Mouse (Mus musculus): ENCODE measurements around the gene Heg1. TPM values are rescaled to one million over a fixed set of nuclear protein-coding genes. Genes with fewer than 3 reads are reported as not detected.
A peak's percentile ranks its signal among the peaks of the same experiment; 100 is the strongest.

The Heg1 gene
- 17.2 and 17.6 TPM in 2 replicates for polyA plus RNA-seq (2015; fragmentation: Nextera tagmentation; extraction: Ambion mirVana)

GRCm38 (mm10) chr16:33684162-33684702 is at the start of gene Heg1:
Gene Heg1 (plus strand): TSS chr16:33684370.
- WGBS = under 1% methylated on average over 38 of the region's 57 CpGs
- no peak for TF ChIP-seq CTCF (IDR thresholded peaks at IDR 0.05; ENCODE audit: low read depth)
- peak; percentile 71 for ATAC-seq (replicated peaks; ENCODE audit: low FRiP score, low read depth)
- Histone ChIP-seq H3K4me2 (ENCODE audit: low read length) (peak within 1 kb of the TSS; percentile 94), H3K36me3 (ENCODE audit: insufficient read depth, low read length) (no peaks in the 10 kb centered on the region), H3K27ac (peak within 1 kb of the TSS; percentile 85), H3K9me3 (replicated peaks; ENCODE audit: low read length) (no peaks in the 10 kb centered on the region), H3K4me1 (replicated peaks; ENCODE audit: insufficient read depth, low read length) (peaks cover 21% of the 10 kb centered on the region; the same call in 1 of the 2 replicates), H3K9ac (ENCODE audit: low read depth, low read length) (peak within 1 kb of the TSS; percentile 89), H3K27me3 (ENCODE audit: insufficient read depth, low read length) (no peaks in the 10 kb centered on the region), H3K4me3 (replicated peaks; ENCODE audit: low read depth, low read length) (peak within 1 kb of the TSS; percentile 82)
- peak; percentile 82 for DNase-seq (ENCODE audit: low spot score)

GRCm38 (mm10) chr16:33635836-33636595 is 48.2 kb upstream of the Heg1 start:
- H3K36me3 ChIP-seq (ENCODE audit: insufficient read depth, low read length) = no peaks in the 10 kb centered on the region
- DNase-seq (ENCODE audit: low spot score) (no peak), ATAC-seq (replicated peaks; ENCODE audit: low FRiP score, low read depth) (no peak)
- H3K9me3 ChIP-seq (replicated peaks; ENCODE audit: low read length) = no peaks in the 10 kb centered on the region
- H3K9ac ChIP-seq (ENCODE audit: low read depth, low read length) = no peak overlapping the region
- H3K4me1 ChIP-seq (replicated peaks; ENCODE audit: insufficient read depth, low read length) = no peaks in the 10 kb centered on the region
- no peak overlapping the region for H3K4me2 ChIP-seq (ENCODE audit: low read length)
- 78% methylated on average over 12 of the region's 12 CpGs for WGBS
- H3K27me3 ChIP-seq (ENCODE audit: insufficient read depth, low read length) = no peaks in the 10 kb centered on the region
- no peak overlapping the region for H3K4me3 ChIP-seq (replicated peaks; ENCODE audit: low read depth, low read length)
- H3K27ac ChIP-seq = no peak overlapping the region
- TF ChIP-seq CTCF (IDR thresholded peaks at IDR 0.05; ENCODE audit: low read depth) = no peak

- no peak overlapping the region for H3K4me3 ChIP-seq (replicated peaks; ENCODE audit: low read depth, low read length)
- H3K27ac ChIP-seq = no peak overlapping the region
- no peaks in the 10 kb centered on the region for H3K36me3 ChIP-seq (ENCODE audit: insufficient read depth, low read length)
- H3K4me2 ChIP-seq (ENCODE audit: low read length) = no peak overlapping the region
- no peak overlapping the region for H3K9ac ChIP-seq (ENCODE audit: low read depth, low read length)
- TF ChIP-seq CTCF (IDR thresholded peaks at IDR 0.05; ENCODE audit: low read depth) = no peak
- WGBS = 50% methylated on average over 3 of the region's 3 CpGs
- DNase-seq (ENCODE audit: low spot score) (peak; percentile 17), ATAC-seq (replicated peaks; ENCODE audit: low FRiP score, low read depth) (no peak)
- no peaks in the 10 kb centered on the region for H3K27me3 ChIP-seq (ENCODE audit: insufficient read depth, low read length)
- H3K9me3 ChIP-seq (replicated peaks; ENCODE audit: low read length) = no peaks in the 10 kb centered on the region
- no peaks in the 10 kb centered on the region for H3K4me1 ChIP-seq (replicated peaks; ENCODE audit: insufficient read depth, low read length)
Observed at GRCm38 (mm10) chr16:33641779-33642178, 42.4 kb upstream of the Heg1 start.

GRCm38 (mm10) chr16:33653116-33653515 is 31.1 kb upstream of the Heg1 start:
- H3K27ac ChIP-seq = no peak overlapping the region
- DNase-seq (ENCODE audit: low spot score) = no peak
- WGBS = 96% methylated on average over 6 of the region's 6 CpGs
- no peak overlapping the region for H3K4me3 ChIP-seq (replicated peaks; ENCODE audit: low read depth, low read length)
- no peak for TF ChIP-seq CTCF (IDR thresholded peaks at IDR 0.05; ENCODE audit: low read depth)
- no peaks in the 10 kb centered on the region for H3K27me3 ChIP-seq (ENCODE audit: insufficient read depth, low read length)
- no peaks in the 10 kb centered on the region for H3K4me1 ChIP-seq (replicated peaks; ENCODE audit: insufficient read depth, low read length)
- no peak for ATAC-seq (replicated peaks; ENCODE audit: low FRiP score, low read depth)
- H3K9me3 ChIP-seq (replicated peaks; ENCODE audit: low read length) = no peaks in the 10 kb centered on the region
- no peak overlapping the region for H3K4me2 ChIP-seq (ENCODE audit: low read length)
- H3K9ac ChIP-seq (ENCODE audit: low read depth, low read length) = no peak overlapping the region
- no peaks in the 10 kb centered on the region for H3K36me3 ChIP-seq (ENCODE audit: insufficient read depth, low read length)

- Histone ChIP-seq H3K36me3 (ENCODE audit: insufficient read depth, low read length) (no peaks in the 10 kb centered on the region), H3K4me2 (ENCODE audit: low read length) (no peak overlapping the region), H3K27me3 (ENCODE audit: insufficient read depth, low read length) (no peaks in the 10 kb centered on the region), H3K9me3 (replicated peaks; ENCODE audit: low read length) (no peaks in the 10 kb centered on the region), H3K4me3 (replicated peaks; ENCODE audit: low read depth, low read length) (no peak overlapping the region), H3K9ac (ENCODE audit: low read depth, low read length) (no peak overlapping the region), H3K27ac (no peak overlapping the region), H3K4me1 (replicated peaks; ENCODE audit: insufficient read depth, low read length) (no peaks in the 10 kb centered on the region)
- TF ChIP-seq CTCF (IDR thresholded peaks at IDR 0.05; ENCODE audit: low read depth) = no peak
- WGBS = 85% methylated on average over 3 of the region's 3 CpGs
- DNase-seq (ENCODE audit: low spot score) (no peak), ATAC-seq (replicated peaks; ENCODE audit: low FRiP score, low read depth) (no peak)
Observed at GRCm38 (mm10) chr16:33655443-33655842, 28.7 kb upstream of the Heg1 start.

- Histone ChIP-seq H3K9ac (ENCODE audit: low read depth, low read length) (no peak overlapping the region), H3K9me3 (replicated peaks; ENCODE audit: low read length) (no peaks in the 10 kb centered on the region), H3K27ac (no peak overlapping the region), H3K4me3 (replicated peaks; ENCODE audit: low read depth, low read length) (no peak overlapping the region), H3K27me3 (ENCODE audit: insufficient read depth, low read length) (no peaks in the 10 kb centered on the region), H3K36me3 (ENCODE audit: insufficient read depth, low read length) (no peaks in the 10 kb centered on the region), H3K4me2 (ENCODE audit: low read length) (no peak overlapping the region), H3K4me1 (replicated peaks; ENCODE audit: insufficient read depth, low read length) (no peaks in the 10 kb centered on the region)
- DNase-seq (ENCODE audit: low spot score) = no peak
- no peak for TF ChIP-seq CTCF (IDR thresholded peaks at IDR 0.05; ENCODE audit: low read depth)
- no peak for ATAC-seq (replicated peaks; ENCODE audit: low FRiP score, low read depth)
- 94% methylated on average over 3 of the region's 3 CpGs for WGBS
Observed at GRCm38 (mm10) chr16:33657191-33657590, 27.0 kb upstream of the Heg1 start.
